Mouse (Mus musculus) cerebral cortex, adult 2 months (tissue): Measurements from ENCODE around the gene Hmgb3.

Experiments used
- WGBS: fragments of 180-500 bp; shearing (Covaris S2); methylation state at CpG from one replicate; pipeline ENCODE4 v1.1.7; 2018; 5-methylcytosine and 5-hydroxymethylcytosine counted together

Hmgb3 gene

DNA sequence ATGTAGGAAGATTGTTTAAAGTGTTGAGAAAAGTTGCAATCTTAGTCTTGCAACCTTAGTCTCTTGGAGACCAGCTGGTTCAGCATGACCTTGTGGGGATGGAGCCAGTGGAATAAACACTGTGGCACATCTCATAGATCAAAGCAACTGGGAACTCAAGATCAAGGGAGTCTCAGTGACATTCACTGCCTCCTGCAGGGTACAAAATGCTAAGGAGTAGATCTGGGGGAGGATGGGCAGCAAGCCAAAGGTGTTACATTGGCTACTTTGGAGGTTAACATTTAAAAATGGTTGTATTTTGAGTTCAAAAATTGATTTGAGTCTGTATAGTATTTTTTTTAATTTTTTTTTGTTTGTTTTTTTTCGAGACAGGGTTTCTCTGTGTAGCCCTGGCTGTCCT is 33.5 kb downstream of the Hmgb3 start:
- 100% methylated on average over 1 of the region's 1 CpGs for WGBS

DNA sequence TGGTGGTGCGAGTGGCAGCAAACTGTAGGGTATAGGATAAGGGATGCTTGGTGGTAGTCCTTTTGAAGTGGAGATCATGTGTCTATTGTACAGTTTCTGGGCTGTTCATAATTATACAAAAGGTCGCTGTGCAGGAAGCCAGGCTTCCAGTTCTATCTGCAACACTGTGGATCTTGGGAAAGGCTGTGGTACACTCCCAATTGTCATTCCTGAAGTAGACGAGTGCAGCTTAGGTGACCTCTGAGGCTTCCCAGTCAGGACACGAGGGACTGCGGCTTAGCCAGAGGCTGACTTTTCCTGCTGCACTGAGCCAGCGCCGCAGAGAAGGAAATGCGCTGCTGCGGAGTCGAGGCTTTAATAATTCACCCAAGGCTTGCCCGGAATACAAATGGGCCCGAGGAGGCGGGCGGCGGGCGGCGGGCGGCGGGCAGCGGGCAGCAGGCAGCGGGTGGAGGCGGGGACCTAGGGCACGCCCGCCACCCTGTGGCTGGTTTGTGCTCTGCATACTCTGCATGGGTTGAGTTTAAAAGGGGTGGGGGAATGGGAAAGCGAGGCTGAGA is 45.4 kb downstream of the Hmgb3 start:
- 4% methylated on average over 25 of the region's 25 CpGs for WGBS
